Mouse (Mus musculus) induced T-regulatory cell, adult 2 months (primary cell): ENCODE measurements at regions not wholly inside any gene's neighbourhood (a gene's known extent, or its start where the extent isn't known, plus 50 kb on each side); places are given as distances from the start of the nearest gene placed in this dataset.
A peak's percentile ranks its signal among the peaks of the same experiment; 100 is the strongest.

Experiments used
- DNase-seq: peaks from one replicate; pipeline ENCODE4 v3.0.0-alpha.2; 2012; ENCODE audit warnings: low read depth

- DNase-seq = no peak
Measured at GRCm38 (mm10) chr9:18210721-18211120, 81.2 kb upstream of the Chordc1 start.

GRCm38 (mm10) chr9:18226644-18227043 lies 65.3 kb upstream of the Chordc1 start:
- no peak for DNase-seq

GRCm38 (mm10) chr9:18229933-18230332 lies 62.0 kb upstream of the Chordc1 start:
- peak; percentile 4 for DNase-seq
